Mouse (Mus musculus) MN1 (cell line): Measurements from ENCODE around the gene Nfyc.

Source experiments
- DNase-seq: peaks from one replicate; pipeline ENCODE4 v3.0.0-alpha.2; 2016; ENCODE audit warnings: low spot score

The Nfyc gene

DNA sequence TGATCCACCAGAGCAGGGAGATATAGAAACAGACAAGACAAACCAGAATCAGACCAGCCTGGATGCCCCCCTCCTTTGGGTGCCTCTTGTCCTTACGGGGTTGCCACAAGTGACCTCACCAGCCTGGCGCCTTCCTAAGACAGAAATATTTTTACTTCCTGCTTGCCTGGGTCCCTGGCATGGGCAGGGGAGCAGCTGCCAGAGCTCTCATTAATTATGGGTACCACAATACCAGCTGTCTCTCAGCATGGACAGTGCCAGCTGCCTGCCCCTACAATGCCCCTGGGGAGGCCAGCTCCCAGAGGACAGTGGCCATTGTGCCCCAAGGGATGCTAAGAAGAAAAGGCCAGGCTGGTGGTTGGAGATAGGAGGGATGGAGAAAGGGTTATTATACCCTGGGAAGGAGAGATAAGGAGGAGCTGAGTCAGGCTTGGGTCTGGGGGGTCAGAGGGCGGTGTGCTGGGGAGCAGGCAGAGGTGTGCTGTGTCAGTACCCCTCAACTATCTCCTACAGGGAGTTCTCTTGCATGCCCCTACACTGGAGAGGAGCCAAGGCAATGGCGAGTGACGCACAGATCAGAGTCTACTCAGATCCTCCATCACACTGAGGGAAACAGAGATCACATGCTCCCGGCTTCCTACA is 117.4 kb downstream of the Nfyc start:
- peak; percentile 16 for DNase-seq

DNA sequence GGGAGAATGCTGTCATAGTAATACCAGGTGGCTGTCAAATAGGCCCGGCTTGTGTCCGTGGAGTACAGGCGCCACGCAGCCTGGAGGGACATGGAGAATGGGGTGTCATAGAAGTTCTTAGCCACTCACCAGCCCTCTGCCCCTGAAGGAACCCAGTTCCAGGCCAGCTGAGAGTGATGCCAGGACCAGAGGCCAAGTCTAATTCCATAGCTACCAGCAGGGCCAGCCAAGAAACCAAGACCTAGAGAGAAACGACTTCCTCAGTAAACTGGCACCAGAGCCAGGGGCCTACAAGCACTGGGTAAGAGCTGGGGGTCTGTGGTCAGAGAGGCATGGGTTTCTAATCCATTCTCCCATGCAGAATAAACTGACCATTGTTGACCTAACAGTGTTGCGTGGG is 118.4 kb downstream of the Nfyc start:
- no peak for DNase-seq

DNA sequence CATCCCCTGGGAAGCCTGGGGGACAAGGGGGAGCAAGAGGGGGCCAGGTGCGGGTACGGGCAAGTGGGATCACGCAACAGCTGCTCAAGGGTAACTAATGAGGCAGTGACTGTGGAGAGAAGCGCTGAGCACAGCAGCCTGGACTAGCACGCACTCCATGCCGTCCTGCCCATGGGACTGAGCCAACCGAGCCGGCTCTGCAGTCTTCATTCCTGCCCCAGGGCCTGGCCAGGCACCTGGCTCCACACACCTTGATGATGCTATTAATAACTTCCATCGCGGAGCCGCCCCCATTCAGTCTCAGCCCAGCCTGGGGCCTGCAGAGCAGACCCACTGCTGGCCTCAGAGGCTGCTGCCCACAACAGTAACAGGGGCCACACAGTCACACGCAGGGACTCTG is 119.1 kb downstream of the Nfyc start:
- no peak for DNase-seq
